Mouse (Mus musculus) kidney, postnatal 0 days (tissue): ENCODE data around the gene Rhpn2. TPM values are rescaled to one million over a fixed set of nuclear protein-coding genes. Genes with fewer than 3 reads are reported as not detected.
"Not testable (repeated sequence)": the region's sequence is repeated elsewhere in the genome, so short reads cannot be mapped to it uniquely, and the experiment has no call there.

Experiments
- ATAC-seq: fragments of 200-750 bp; cut with Nextera tagmentation; replicated peaks from 2 replicates; pipeline ENCODE4 v1.8.0; 2017; ENCODE audit warnings: low read depth, moderate number of reproducible peaks, moderate TSS enrichment, moderate library complexity; ENCODE audit not compliant: low FRiP score
- DNase-seq: peaks from one replicate; pipeline ENCODE4 v3.0.0-alpha.2; 2016; ENCODE audit warnings: low spot score
- H3K27ac ChIP-seq: fragments of 300-500 bp; sonication (generic); 2 replicates; pipeline ENCODE4 v1.5.1; 2014; ENCODE audit warnings: mild to moderate bottlenecking
- H3K27me3 ChIP-seq: fragments of 300-500 bp; sonication (generic); 2 replicates; pipeline ENCODE4 v1.6.1; 2014; ENCODE audit warnings: low read length, mixed read lengths; ENCODE audit not compliant: insufficient read depth
- H3K36me3 ChIP-seq: fragments of 300-500 bp; sonication (generic); 2 replicates; pipeline ENCODE4 v1.6.1; 2014; ENCODE audit warnings: low read length, mixed read lengths; ENCODE audit not compliant: insufficient read depth
- H3K4me1 ChIP-seq: fragments of 300-500 bp; sonication (generic); replicated peaks from 2 replicates; pipeline ENCODE4 v1.6.1; 2014; ENCODE audit warnings: antibody characterized with exemption, low read length, mixed read lengths; ENCODE audit not compliant: insufficient read depth
- H3K4me2 ChIP-seq: fragments of 300-500 bp; sonication (generic); 2 replicates; pipeline ENCODE4 v1.6.1; 2014; ENCODE audit warnings: mild to moderate bottlenecking, low read length, moderate library complexity, mixed read lengths
- H3K4me3 ChIP-seq: fragments of 300-500 bp; sonication (generic); replicated peaks from 2 replicates; pipeline ENCODE4 v1.5.1; 2014; ENCODE audit warnings: low read depth, low read length
- H3K9ac ChIP-seq: fragments of 300-500 bp; sonication (generic); 2 replicates; pipeline ENCODE4 v1.6.1; 2014; ENCODE audit warnings: low read depth, low read length
- H3K9me3 ChIP-seq: fragments of 300-500 bp; sonication (generic); replicated peaks from 2 replicates; pipeline ENCODE4 v1.6.1; 2016; ENCODE audit warnings: low read length, inconsistent platforms, mixed read lengths
- CTCF ChIP-seq: IDR thresholded peaks from 2 replicates; pipeline ENCODE4 v1.5.1; 2016; ENCODE audit warnings: antibody characterized with exemption, low read depth, mild to moderate bottlenecking, moderate library complexity
- WGBS: fragments of 180-500 bp; shearing (Covaris S2); extraction: QIAGEN DNeasy Blood & Tissue Kit; methylation state at CpG from one replicate; pipeline ENCODE4 v1.1.7; 2014; 5-methylcytosine and 5-hydroxymethylcytosine counted together
- polyA plus RNA-seq: library from polyadenylated mRNA; unstranded; fragments of >200 nt; fragmentation: Nextera tagmentation; extraction: Ambion mirVana; gene quantifications from 2 replicates; pipeline ENCODE4 v1.2.1, GENCODE M21; 2015

Rhpn2 gene
- polyA plus RNA-seq, 1 experiment from 2014 or later = 14.6 TPM

- no peak for TF ChIP-seq CTCF
- H3K4me1 ChIP-seq = no peaks in the 10 kb centered on the region
- H3K36me3 ChIP-seq = peaks cover 32% of the 10 kb centered on the region
- H3K9ac ChIP-seq = no peak overlapping the region
- 86% methylated on average over 3 of the region's 3 CpGs for WGBS
- DNase-seq = no peak
- no peaks in the 10 kb centered on the region for H3K27me3 ChIP-seq
- H3K4me3 ChIP-seq = no peak overlapping the region
- H3K4me2 ChIP-seq = no peak overlapping the region
- H3K9me3 ChIP-seq = no peaks in the 10 kb centered on the region
- no peak overlapping the region for H3K27ac ChIP-seq
- ATAC-seq = no peak
Measured at GRCm38 (mm10) chr7:35311214-35311613, 22.8 kb upstream of the Rhpn2 start.

GRCm38 (mm10) chr7:35314156-35314555, 19.8 kb upstream of the Rhpn2 start:
- H3K4me2 ChIP-seq = no peak overlapping the region
- H3K4me3 ChIP-seq = no peak overlapping the region
- H3K9ac ChIP-seq = no peak overlapping the region
- H3K4me1 ChIP-seq = peaks cover 7% of the 10 kb centered on the region
- no peak for TF ChIP-seq CTCF
- no peak for DNase-seq
- no peak for ATAC-seq
- peaks cover 11% of the 10 kb centered on the region for H3K36me3 ChIP-seq
- H3K9me3 ChIP-seq = no peaks in the 10 kb centered on the region
- H3K27me3 ChIP-seq = no peaks in the 10 kb centered on the region
- no peak overlapping the region for H3K27ac ChIP-seq

- Histone ChIP-seq H3K4me1 (peaks cover 7% of the 10 kb centered on the region), H3K27me3 (no peaks in the 10 kb centered on the region), H3K9ac (peak within 1 kb of the TSS; percentile 55), H3K9me3 (no peaks in the 10 kb centered on the region), H3K4me3 (peak within 1 kb of the TSS; percentile 56), H3K27ac (0 out of 2 replicates have a peak within 1 kb of the TSS, but pooled peaks have one; percentile 5), H3K4me2 (peak within 1 kb of the TSS; percentile 62), H3K36me3 (no peaks in the 10 kb centered on the region)
- DNase-seq (peak; percentile 87), ATAC-seq (peak; percentile 78)
- WGBS = under 1% methylated on average over 39 of the region's 39 CpGs
- no peak for TF ChIP-seq CTCF
Measured at GRCm38 (mm10) chr7:35317729-35318609, 16.0 kb upstream of the Rhpn2 start, which contains the start of gene Gpatch1. TSS of gene Gpatch1 (minus strand) at chr7:35318440.

- not testable (repeated sequence) for H3K9ac ChIP-seq, H3K36me3 ChIP-seq, H3K27me3 ChIP-seq, DNase-seq, H3K4me1 ChIP-seq, ATAC-seq, H3K4me3 ChIP-seq, H3K4me2 ChIP-seq, H3K27ac ChIP-seq, H3K9me3 ChIP-seq
- 61% methylated on average over 3 of the region's 3 CpGs for WGBS
Measured at GRCm38 (mm10) chr7:35319221-35319620, 14.7 kb upstream of the Rhpn2 start.

GRCm38 (mm10) chr7:35319755-35320154, 14.2 kb upstream of the Rhpn2 start:
- no peak for DNase-seq
- Histone ChIP-seq H3K9ac (no peak overlapping the region), H3K9me3 (no peaks in the 10 kb centered on the region), H3K4me3 (no peak overlapping the region), H3K27ac (no peak overlapping the region), H3K27me3 (no peaks in the 10 kb centered on the region), H3K36me3 (no peaks in the 10 kb centered on the region), H3K4me2 (no peak overlapping the region), H3K4me1 (peaks cover 7% of the 10 kb centered on the region)
- no peak for ATAC-seq
- no peak for TF ChIP-seq CTCF
- 74% methylated on average over 4 of the region's 4 CpGs for WGBS

- Histone ChIP-seq H3K4me3 (no peak overlapping the region), H3K9me3 (no peaks in the 10 kb centered on the region), H3K27ac (no peak overlapping the region), H3K4me2 (no peak overlapping the region), H3K27me3 (no peaks in the 10 kb centered on the region), H3K36me3 (no peaks in the 10 kb centered on the region), H3K9ac (no peak overlapping the region), H3K4me1 (peaks cover 4% of the 10 kb centered on the region)
- DNase-seq (no peak), ATAC-seq (no peak)
- WGBS = 44% methylated on average over 3 of the region's 3 CpGs
- TF ChIP-seq CTCF = no peak
Measured at GRCm38 (mm10) chr7:35322161-35322560, 11.8 kb upstream of the Rhpn2 start.
